Mouse (Mus musculus) forebrain, postnatal 0 days (tissue): ENCODE measurements around the gene Klrb1b. TPM values are rescaled to one million over a fixed set of nuclear protein-coding genes. Genes with fewer than 3 reads are reported as not detected.
"Not testable (repeated sequence)": the region's sequence is repeated elsewhere in the genome, so short reads cannot be mapped to it uniquely, and the experiment has no call there.

Experiments
- ATAC-seq: fragments of 200-750 bp; cut with Nextera tagmentation; 2 replicates; pipeline ENCODE4 v1.8.0; 2017; ENCODE audit warnings: mild to moderate bottlenecking, moderate library complexity
- DNase-seq: peaks from one replicate; pipeline ENCODE4 v3.0.0-alpha.2; 2015
- H3K27ac ChIP-seq: fragments of 300-500 bp; sonication (generic); 2 replicates; pipeline ENCODE4 v1.5.1; 2014; ENCODE audit warnings: low read depth, mild to moderate bottlenecking, antibody characterized with exemption, low read length, moderate library complexity, mixed read lengths
- H3K27me3 ChIP-seq: fragments of 300-500 bp; sonication (generic); 2 replicates; pipeline ENCODE4 v1.6.1; 2014; ENCODE audit warnings: mild to moderate bottlenecking, low read length, mixed read lengths; ENCODE audit not compliant: insufficient read depth
- H3K36me3 ChIP-seq: fragments of 300-500 bp; sonication (generic); 2 replicates; pipeline ENCODE4 v1.6.1; 2014; ENCODE audit warnings: mild to moderate bottlenecking, moderate library complexity; ENCODE audit not compliant: insufficient read depth
- H3K4me1 ChIP-seq: fragments of 300-500 bp; sonication (generic); 2 replicates; pipeline ENCODE4 v1.6.1; 2014; ENCODE audit warnings: antibody characterized with exemption; ENCODE audit not compliant: insufficient read depth
- H3K4me2 ChIP-seq: fragments of 300-500 bp; sonication (generic); 2 replicates; pipeline ENCODE4 v1.6.1; 2014; ENCODE audit warnings: low read depth, mild to moderate bottlenecking, moderate library complexity
- H3K4me3 ChIP-seq: fragments of 300-500 bp; sonication (generic); 2 replicates; pipeline ENCODE4 v1.5.1; 2014; ENCODE audit warnings: low read depth, low read length, mixed read lengths
- H3K9ac ChIP-seq: fragments of 300-500 bp; sonication (generic); 2 replicates; pipeline ENCODE4 v1.6.1; 2014; ENCODE audit warnings: mild to moderate bottlenecking
- H3K9me3 ChIP-seq: fragments of 300-500 bp; sonication (generic); 2 replicates; pipeline ENCODE4 v1.6.1; 2016; ENCODE audit warnings: low read length
- CTCF ChIP-seq: sonication (generic); IDR thresholded peaks from 2 replicates; pipeline ENCODE4 v1.5.1; 2016; ENCODE audit warnings: antibody characterized with exemption, control low read depth, low read depth
- WGBS: fragments of 180-500 bp; shearing (Covaris S2); extraction: QIAGEN DNeasy Blood & Tissue Kit; methylation state at CpG from one replicate; pipeline ENCODE4 v1.1.7; 2014; 5-methylcytosine and 5-hydroxymethylcytosine counted together
- polyA plus RNA-seq: library from polyadenylated mRNA; unstranded; fragments of >200 nt; fragmentation: Nextera tagmentation; extraction: Ambion mirVana; gene quantifications from 2 replicates; pipeline ENCODE4 v1.2.1, GENCODE M21; 2015
- total RNA-seq: library from RNA; depleted of rRNA; stranded (reverse); fragments of >200 nt; gene quantifications from 2 replicates; pipeline ENCODE4 v1.2.3, GENCODE M21; 2014

The Klrb1b gene
- total and polyA plus RNA-seq, 2 experiments from 2014 or later: not detected

- not testable (repeated sequence) for H3K9me3 ChIP-seq, H3K27me3 ChIP-seq, H3K4me1 ChIP-seq, H3K36me3 ChIP-seq
- Histone ChIP-seq H3K4me3 (peak overlapping the region; percentile 61), H3K27ac (peak overlapping the region; percentile 91), H3K9ac (peak overlapping the region; percentile 74), H3K4me2 (peak overlapping the region; percentile 52)
- 1% methylated on average over 49 of the region's 49 CpGs for WGBS
- peak; percentile 86 for TF ChIP-seq CTCF
- ATAC-seq (peak; percentile 59), DNase-seq (peak; percentile 98)
These were observed 26.8 kb downstream of the Klrb1b start for GRCm38 (mm10) chr6:128799144-128799895.

DNA sequence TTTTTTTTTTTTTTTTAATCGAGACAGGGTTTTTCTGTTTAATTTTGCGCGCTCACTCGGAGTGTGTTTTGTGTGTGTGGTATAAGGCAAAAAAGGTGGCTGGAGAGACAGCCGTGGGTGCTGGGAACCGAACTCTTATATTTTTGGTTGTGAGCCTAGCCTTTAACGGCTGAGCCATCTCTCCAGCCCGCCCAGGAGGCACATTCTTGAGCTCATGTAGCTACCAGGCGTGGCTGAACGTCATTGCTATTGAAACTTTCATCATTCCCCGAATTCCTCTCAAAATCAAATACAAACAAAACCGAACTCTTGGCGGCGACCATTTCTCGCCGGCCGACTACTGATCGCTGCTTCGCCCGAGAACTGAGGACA, 27.4 kb downstream of the Klrb1b start:
- Histone ChIP-seq H3K4me2 (peak overlapping the region; percentile 52), H3K4me3 (peak overlapping the region; percentile 61), H3K27ac (peak overlapping the region; percentile 91), H3K9ac (peak overlapping the region; percentile 74)
- WGBS: under 1% methylated on average over 20 of the region's 20 CpGs
- peak; percentile 92 for DNase-seq
- not testable (repeated sequence) for H3K36me3 ChIP-seq, H3K4me1 ChIP-seq, H3K27me3 ChIP-seq, H3K9me3 ChIP-seq
- peak; percentile 34 for ATAC-seq

GRCm38 (mm10) chr6:128797936-128798771, 28.0 kb downstream of the Klrb1b start:
- Histone ChIP-seq H3K36me3 (no peaks in the 10 kb centered on the region), H3K9me3 (no peaks in the 10 kb centered on the region), H3K4me3 (peak overlapping the region; percentile 61), H3K27me3 (no peaks in the 10 kb centered on the region), H3K9ac (peak overlapping the region; percentile 44), H3K4me2 (peak overlapping the region; percentile 52), H3K27ac (peak overlapping the region; percentile 71), H3K4me1 (no peaks in the 10 kb centered on the region)
- DNase-seq (peak; percentile 47), ATAC-seq (no peak)
- no peak for TF ChIP-seq CTCF
- 7% methylated on average over 15 of the region's 15 CpGs for WGBS

GRCm38 (mm10) chr6:128797185-128797905, 28.8 kb downstream of the Klrb1b start:
- Histone ChIP-seq H3K27ac (peak overlapping the region; percentile 35; the same call in 1 of the 2 replicates), H3K4me1 (no peaks in the 10 kb centered on the region), H3K4me2 (peak overlapping the region; percentile 52), H3K9me3 (no peaks in the 10 kb centered on the region), H3K36me3 (no peaks in the 10 kb centered on the region), H3K4me3 (peak overlapping the region; percentile 61; the same call in 1 of the 2 replicates), H3K27me3 (no peaks in the 10 kb centered on the region), H3K9ac (no peak overlapping the region)
- WGBS: 76% methylated on average over 12 of the region's 12 CpGs
- ATAC-seq (no peak), DNase-seq (no peak)
- no peak for TF ChIP-seq CTCF

- Histone ChIP-seq H3K27ac (no peak overlapping the region), H3K4me3 (no peak overlapping the region), H3K9ac (no peak overlapping the region), H3K4me1 (no peaks in the 10 kb centered on the region), H3K27me3 (no peaks in the 10 kb centered on the region), H3K36me3 (no peaks in the 10 kb centered on the region), H3K4me2 (no peak overlapping the region), H3K9me3 (no peaks in the 10 kb centered on the region)
- 73% methylated on average over 8 of the region's 8 CpGs for WGBS
- ATAC-seq: no peak
- DNase-seq: no peak
- no peak for TF ChIP-seq CTCF
These were observed 29.7 kb downstream of the Klrb1b start for GRCm38 (mm10) chr6:128796321-128796955.

DNA sequence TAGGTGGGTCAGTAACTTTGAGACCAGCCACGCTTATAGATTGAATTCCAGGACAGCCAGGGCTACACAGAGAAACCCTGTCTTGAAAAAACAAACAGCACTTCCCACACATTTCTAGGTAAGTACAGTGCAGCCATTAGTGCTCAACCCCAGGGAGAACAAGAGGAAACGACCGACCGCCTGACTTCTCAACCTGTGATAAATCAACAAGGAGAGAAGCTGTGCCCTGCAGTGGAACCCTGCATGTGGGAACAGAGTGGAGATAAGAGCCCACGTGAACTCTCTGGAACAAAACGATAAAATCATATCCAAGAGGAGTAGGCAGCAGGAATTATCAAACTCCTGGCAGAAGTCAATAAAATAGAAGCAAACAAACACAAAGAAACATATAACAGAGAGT, 32.4 kb downstream of the Klrb1b start:
- H3K27ac ChIP-seq: no peak overlapping the region
- TF ChIP-seq CTCF: no peak
- H3K4me2 ChIP-seq: no peak overlapping the region
- H3K4me1 ChIP-seq: no peaks in the 10 kb centered on the region
- no peak overlapping the region for H3K4me3 ChIP-seq
- no peaks in the 10 kb centered on the region for H3K27me3 ChIP-seq
- WGBS: 71% methylated on average over 6 of the region's 6 CpGs
- no peak for ATAC-seq
- no peaks in the 10 kb centered on the region for H3K9me3 ChIP-seq
- no peak for DNase-seq
- no peak overlapping the region for H3K9ac ChIP-seq
- no peaks in the 10 kb centered on the region for H3K36me3 ChIP-seq

GRCm38 (mm10) chr6:128790491-128790994, 35.6 kb downstream of the Klrb1b start:
- H3K27me3 ChIP-seq, ATAC-seq, H3K36me3 ChIP-seq, H3K27ac ChIP-seq, H3K4me1 ChIP-seq, H3K9ac ChIP-seq, H3K4me3 ChIP-seq, DNase-seq, H3K9me3 ChIP-seq, H3K4me2 ChIP-seq: not testable (repeated sequence)
- 88% methylated on average over 4 of the region's 4 CpGs for WGBS
